Mouse (Mus musculus) small intestine, adult 2 months (tissue): Measurements from ENCODE around the gene Apobec3.

Experiments used
- CTCF ChIP-seq: fragments of 200-500 bp; IDR thresholded peaks from 2 replicates; pipeline ENCODE4 v1.5.1; 2012; ENCODE audit warnings: low read depth, mild to moderate bottlenecking, control low read depth, inconsistent platforms, low read length, moderate library complexity, mixed read lengths; ENCODE audit not compliant: insufficient replicate concordance, insufficient read length; ENCODE audit errors: extremely low read depth
- POLR2A ChIP-seq: fragments of 200-500 bp; IDR thresholded peaks from 2 replicates; pipeline ENCODE4 v1.6.1; 2012; ENCODE audit warnings: low read depth, mild to moderate bottlenecking, control low read depth, inconsistent platforms, low read length, moderate library complexity

GRCm38 (mm10) chr15:79893824-79894123, 2.3 kb downstream of the Apobec3 start:
- no peak for TF ChIP-seq POLR2A
- TF ChIP-seq CTCF = no peak
